Mouse (Mus musculus): Measurements from ENCODE around the gene Mob2.

DNA sequence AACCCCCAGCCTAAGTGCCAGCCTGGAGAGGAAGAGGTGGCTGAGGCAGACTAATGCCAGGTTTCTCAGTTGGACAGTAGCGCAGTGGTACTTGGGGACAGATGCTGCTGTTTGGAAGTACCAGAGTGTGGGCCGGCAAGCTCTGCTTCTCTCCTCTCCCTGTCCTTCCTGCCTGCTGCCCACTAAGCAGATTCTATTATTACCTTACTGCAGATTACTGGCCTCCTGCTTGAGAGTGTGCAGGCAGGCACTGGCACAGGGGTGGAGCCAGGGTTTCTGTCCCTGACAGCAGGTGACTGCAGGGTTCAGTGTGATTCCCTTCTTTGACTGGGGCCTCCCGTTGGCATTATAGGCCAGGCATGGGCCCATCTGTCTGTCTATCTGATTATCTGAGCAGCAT lies 99.4 kb downstream of the Mob2 start:
- TF ChIP-seq CTCF (conservative IDR thresholded peaks at IDR 0.05; ENCODE audit: low read length) = no peak
- no peak for TF ChIP-seq POU5F1 (IDR thresholded peaks at IDR 0.05; ENCODE audit: borderline replicate concordance, low read length)
- no peak for TF ChIP-seq NANOG (IDR thresholded peaks at IDR 0.05; ENCODE audit: borderline replicate concordance, low read length)

Data from E14TG2a.4 (cell line).